Mouse (Mus musculus) layer of hippocampus, adult 11-12 months (tissue): ENCODE results near the gene Ccdc186.
A peak's percentile ranks its signal among the peaks of the same experiment; 100 is the strongest.
"Not testable (repeated sequence)": the region's sequence is repeated elsewhere in the genome, so short reads cannot be mapped to it uniquely, and the experiment has no call there.

Experiments used
- DNase-seq: peaks from one replicate; pipeline ENCODE4 v3.0.0; 2022; ENCODE audit warnings: low spot score

Ccdc186 gene

DNA sequence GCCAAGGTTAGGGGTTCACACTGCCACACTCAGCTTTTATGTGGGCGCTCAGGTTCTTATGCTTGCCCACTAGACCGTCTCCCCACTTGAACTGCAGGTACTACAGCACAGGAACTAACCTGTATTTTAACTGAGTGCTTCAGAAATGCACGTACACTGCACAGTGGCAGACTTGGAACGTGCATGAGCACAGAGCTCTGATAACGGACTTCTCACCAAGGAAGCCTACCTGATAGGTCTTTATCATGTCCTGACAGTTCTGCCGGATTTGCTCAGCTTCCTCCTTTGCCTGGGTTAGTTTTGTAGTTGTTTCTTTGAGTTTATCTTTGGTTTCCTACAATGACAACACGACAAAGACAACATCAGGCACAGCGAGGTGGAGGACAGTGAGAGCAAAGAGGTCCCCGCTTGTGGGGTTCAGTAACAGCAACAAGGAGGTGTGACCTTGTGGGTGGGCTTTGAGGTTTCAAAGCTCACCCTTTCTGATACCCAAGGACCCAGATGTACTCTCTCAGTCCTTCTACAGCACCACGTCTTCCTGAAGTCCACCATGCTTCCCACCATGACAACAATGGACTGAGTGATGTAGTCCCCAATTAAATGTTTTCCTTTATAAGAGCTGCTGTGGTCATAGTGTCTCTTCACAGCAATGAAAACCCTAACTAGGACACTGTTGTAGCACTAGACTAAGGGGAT lies 20.2 kb downstream of the Ccdc186 start:
- DNase-seq, result no peak

DNA sequence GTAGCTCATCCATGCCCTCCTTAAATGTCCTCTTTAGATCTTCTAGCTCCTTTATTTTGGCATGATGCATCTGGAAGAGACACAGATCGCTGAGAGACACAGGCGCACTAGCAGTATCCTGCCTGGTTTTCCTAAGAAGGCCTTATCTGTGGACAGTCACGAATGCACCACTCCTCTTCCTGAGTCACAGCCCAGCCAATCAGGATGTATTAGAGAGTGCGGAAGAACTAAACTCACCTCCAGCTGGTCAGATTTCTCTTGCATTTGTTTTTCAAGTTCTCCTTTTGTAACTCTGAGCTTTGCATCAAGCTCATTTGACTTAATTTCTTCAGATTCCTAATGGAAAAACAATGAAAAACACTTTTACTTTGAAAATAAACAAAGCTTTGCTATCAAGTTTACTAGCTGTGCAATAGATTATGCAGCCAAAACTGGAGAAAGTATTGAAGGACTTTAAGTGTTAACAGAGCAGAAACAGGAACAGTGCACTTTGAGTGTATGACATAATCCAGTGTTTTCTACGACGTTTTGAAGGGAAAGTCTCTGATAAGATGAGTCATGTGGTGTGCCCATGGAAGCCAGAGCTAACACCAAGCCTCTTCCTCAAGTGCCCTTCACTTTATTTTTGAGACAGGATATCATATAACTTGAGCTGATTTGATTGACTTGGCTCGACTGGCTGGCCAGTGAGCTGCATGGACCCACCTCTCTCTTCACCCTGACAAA lies 20.9 kb downstream of the Ccdc186 start:
- DNase-seq, result no peak

DNA sequence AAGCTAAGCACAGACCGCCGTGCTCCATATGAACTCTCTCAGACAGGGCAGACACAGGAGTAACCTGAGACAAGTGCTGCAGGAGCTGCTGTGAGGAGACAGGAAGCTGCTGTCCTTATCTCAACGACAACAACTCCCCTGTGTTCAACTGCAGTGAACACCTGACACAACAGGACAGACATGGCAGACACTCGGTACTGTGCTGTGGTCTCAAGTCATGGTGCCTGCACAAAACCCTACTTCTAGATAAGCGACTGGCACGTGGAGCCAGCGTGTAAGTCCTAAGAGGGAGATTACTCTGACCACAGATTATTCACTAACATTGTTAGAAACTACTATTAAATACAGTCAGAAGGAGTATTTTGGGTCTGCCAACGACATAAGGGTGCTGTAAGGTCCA lies 21.8 kb downstream of the Ccdc186 start:
- no peak for DNase-seq

DNA sequence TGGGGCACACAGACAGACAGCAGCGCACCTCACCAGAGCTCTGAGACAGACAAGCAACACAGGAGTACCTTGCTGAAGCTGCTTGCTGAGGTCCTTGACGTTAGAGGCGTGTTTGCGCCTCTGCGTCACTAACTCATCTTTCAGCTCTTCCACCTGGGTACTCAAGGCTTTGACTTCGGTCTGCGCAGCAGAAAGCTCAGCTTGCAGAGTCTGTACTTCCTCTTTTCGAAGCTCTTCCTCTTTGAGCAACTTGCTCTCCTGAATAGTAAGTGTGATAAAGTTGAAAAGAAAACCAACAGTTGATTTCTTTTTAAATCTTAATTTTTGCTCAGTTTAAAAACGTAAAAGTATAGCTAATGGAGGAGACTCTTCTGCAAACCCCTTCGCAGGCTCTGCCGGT lies 24.6 kb downstream of the Ccdc186 start:
- DNase-seq, result no peak

DNA sequence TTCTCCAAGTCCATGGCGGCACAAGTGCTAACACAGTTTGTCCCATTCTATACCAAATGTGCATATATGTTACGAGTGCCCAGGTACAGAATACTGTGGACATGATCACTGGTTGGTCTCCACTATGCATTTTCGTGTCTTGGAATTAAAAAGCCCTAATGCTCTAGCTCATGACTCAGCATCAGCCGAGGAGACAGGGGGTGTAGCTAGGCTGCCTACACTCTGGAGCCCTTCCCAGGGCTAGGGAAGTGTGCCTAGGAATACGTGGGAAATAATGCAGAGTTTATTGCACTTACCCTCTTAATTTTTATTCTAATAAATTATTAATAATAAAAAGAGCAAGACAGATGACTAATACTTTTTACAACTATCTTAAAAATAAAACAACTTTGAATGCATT lies 33.0 kb downstream of the Ccdc186 start:
- DNase-seq, result no peak

DNA sequence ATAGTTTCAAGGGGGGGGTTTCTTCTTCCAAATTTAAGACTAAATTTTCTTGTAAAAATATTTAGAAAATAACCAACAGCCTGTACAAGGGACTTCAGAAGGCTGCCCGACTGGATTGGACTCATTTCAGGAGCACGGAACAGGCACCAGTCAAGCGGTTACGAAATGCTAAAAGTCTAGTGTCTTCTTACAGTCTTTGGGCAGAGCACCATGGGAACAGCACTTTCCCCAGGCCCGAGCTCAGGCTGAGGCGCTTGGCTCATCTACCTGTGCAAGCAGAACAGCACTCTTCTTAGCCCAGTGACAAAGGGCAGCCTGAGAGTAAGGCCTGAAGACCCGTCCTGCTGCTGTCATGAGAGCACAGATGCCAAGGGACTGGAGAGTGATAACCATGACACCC lies 34.1 kb downstream of the Ccdc186 start:
- DNase-seq, result no peak

DNA sequence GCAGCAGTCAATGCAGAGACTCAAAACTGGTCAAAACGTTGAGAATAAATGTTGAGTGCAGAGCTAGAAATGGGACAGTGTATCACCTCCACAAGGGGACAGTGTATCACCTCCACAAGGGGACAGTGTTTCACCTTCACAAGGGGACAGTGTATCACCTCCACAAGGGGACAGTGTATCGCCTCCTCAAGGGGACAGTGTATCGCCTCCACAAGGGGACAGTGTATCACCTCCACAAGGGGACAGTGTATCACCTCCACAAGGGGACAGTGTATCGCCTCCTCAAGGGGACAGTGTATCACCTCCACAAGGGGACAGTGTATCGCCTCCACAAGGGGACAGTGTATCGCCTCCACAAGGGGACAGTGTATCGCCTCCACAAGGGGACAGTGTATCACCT lies 43.5 kb downstream of the Ccdc186 start:
- not testable (repeated sequence) for DNase-seq

DNA sequence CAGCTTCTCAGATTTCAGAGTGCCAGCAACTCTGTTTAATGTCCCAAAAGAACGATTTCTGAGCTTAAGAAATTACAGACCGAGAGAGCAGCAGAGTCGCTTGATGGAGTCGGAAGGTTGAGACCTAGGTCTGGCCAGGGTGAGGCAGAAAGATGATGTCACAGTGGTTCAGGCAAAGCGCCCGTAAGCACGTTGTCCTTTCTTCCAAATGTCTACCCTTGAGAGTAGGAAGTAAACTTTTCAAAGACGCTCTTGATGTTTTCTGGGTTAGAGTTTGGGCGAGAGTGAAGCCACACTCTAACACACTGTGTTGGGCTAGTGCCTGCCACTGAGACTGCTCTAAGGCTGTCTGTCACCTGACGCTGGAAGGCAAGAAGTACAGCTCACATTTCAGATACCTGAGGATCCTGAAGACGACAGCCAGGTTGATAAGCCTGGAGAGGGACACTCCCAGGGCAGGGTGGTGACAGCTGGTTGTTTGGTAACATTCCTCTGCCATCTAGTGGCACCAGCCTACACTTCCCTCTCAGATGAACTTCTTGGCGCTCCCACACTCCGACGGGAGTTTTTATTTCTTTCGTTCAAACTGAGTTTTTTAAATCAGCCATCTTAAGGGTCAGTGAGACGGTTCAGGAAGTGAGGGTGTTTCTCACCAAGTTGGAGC lies 45.1 kb downstream of the Ccdc186 start:
- peak; percentile 55 for DNase-seq

DNA sequence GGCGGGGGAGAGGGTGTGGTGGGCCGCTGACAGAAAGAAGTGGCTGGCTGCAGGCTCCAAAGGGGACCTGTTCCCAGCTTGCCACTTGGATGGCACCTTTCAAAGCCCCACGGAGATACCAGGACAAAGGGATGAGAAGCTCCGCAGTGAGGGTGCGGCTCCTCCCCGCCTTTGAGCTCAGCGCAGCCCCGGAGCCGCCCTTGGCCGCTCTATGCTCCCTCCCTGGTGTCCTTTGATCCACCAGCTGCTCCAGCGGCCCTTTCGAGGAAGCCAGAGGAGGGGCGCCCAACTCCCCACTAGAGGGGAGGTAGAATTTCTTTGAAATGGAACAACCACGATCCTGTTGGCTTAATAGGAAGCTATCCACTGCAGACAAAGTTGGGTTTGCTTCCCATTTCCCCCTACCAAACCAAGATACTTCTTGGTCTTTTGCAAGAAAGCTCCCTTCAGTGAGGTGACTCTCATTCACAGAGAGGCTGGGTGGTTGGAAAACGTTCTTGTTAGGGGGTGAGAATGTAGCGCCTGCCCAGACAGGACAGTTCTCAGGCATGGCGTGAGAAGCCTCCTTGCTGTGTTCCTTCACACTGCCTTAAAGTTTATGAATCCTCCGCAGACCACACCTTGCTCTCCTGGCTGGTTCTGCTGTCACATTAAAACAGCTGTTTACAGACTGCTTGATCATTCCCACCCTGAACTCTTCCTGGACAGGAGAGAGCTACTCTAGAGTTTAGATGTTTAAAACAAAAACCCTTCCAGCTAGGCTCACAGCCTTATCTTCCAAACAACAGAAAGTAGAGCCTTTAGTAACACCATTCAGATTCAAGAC lies 45.9 kb downstream of the Ccdc186 start:
- DNase-seq, result no peak

DNA sequence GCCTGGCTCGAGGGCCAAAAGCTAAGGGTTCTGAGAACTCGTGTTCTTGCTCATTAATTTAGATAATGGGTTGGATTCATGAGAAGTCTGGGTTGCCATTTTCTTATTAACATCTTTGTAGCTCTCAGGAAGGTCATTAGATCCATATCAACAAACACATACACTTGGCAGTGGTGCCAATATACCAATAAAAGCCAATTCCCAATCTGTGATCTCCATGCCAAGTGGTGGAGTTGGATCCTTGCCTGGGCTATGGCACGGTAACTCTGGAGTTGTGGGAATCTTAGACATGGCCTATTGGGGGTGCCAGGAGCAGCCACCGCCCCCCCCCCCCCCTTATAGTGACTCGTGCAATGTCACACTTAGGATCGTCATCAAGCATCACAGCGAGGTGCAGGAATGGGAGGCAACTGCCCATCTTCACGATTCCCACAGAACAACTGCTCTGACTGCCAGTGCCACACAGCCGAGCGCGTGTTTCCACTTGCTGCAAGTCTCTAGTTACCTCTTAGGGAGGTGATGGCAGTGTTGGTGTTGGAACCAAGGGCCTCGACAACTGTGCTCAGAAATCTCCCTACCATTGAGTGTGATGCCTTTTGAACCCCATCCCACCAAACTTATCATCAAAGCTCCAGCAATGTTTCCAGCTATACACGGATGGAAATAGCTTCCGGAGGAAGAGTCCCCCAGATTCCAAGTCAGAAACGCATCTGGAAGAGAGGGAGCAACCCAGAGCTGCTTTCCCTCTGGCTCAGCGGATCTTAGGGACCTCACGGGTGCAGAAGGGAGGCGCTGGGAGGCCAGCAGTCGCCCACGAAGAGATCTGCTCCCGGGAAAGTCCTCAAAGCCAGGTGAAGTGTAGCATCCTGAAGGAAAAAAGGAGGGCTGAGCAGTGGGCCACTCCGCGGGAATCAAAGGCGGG lies 46.8 kb downstream of the Ccdc186 start:
- no peak for DNase-seq

DNA sequence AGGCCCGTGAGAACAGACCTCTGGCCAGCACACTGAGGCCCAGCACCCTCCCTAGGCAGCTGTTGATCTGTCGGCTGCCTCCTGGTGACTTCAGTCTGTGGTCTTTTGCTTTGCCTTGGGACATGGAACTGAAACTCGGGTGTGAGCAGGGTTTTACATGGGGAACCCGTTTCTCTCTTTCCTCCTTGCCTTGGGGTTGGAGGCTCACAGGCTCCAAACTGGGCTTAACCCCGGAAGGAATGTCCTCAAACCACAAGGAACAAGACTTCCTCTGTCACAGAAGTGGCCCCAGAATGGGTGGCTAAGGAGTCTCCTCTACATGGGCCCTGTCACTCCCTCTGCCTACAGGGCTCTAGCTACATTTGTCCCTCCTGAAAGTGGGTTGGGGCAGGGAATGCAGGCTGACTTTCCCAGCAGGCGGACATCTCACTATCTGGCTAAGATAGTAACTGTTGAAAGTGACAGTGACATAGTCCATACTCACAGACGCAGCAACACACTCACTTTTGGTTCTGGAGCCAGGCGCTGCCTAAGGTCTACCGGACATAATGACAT lies 47.5 kb downstream of the Ccdc186 start:
- DNase-seq, result peak; percentile 48

DNA sequence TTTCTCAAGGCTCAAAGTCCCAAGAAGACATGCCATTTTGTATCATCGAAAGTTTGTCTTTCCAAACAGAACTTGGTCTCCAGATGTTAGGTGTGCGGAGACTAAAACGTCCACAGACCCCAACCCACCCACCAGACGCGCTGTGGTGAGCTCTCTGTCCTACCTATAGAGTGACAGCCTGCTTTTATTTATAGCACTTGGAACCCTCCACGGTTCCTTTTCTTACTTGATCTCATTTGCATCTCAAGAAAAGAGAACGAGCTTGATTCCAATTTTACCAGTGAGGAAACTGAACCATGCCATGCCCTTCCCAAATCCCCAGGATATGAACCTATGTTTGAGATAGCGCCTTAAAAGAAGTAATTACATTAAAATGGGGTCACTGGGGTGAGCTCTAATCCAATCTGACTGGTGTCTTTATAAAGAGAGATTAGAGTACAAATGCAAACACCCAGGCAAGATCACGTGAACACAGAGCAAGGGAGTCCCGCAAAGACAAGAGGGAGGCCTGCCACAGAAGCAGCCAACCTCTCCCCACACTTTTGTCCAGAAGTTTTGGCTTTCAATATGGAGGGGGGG lies 48.5 kb downstream of the Ccdc186 start:
- DNase-seq, result no peak

DNA sequence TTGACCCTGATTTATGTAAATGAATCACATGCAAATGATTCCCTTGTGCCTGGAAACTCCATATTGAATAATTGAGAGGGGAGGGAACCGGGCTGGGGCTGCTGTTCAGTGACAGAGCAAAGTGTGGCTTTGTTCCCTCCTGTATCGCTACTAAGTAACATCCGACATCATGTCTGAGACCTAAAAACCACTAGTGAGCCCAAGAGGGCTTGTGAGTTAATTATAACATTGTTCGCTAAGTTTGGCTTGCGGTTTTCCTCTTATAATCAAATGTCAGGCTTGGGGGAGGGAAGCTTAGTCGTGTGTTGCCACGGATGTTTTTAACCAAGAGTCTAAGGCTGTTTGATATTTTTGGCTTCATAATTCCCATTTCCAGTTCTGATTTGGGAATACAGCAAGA lies 49.8 kb downstream of the Ccdc186 start:
- no peak for DNase-seq

DNA sequence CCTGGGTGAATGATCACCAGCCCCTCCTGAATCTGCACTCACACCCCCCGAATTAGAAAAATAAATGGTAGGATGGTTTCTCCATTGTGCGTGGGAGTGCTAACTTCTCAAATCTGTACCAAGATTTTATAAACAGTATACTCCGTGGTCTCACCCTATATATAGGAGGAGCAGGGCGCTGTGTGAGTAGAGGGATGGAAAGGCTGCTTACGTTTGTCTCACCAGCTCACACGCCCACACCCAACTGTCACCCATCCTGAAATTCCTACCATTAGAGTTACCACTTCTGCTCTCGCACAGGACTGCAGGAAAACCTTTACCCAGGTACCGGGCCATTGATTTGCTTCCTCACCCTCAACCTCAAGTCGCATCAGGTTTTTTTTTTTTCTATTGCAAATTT lies 53.0 kb downstream of the Ccdc186 start:
- no peak for DNase-seq

DNA sequence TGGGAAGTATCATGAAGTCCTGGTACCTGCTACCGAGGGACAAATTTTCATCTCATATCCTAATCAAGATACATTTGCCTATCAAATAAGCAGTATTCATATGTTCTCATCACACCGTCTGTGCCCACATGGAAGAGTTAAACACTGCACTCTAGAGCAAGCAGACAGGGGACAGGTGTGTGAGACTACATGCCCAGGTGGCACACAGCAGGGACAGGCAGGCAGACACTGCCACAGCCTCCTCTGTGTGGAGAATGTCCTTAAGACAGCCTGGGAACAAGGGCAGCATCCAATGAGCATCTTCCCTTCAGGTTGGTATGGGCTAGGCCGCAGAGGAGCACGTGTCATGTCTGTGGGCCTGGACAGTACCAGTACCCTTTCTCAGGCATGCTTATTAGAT lies 59.3 kb downstream of the Ccdc186 start:
- DNase-seq, result no peak

DNA sequence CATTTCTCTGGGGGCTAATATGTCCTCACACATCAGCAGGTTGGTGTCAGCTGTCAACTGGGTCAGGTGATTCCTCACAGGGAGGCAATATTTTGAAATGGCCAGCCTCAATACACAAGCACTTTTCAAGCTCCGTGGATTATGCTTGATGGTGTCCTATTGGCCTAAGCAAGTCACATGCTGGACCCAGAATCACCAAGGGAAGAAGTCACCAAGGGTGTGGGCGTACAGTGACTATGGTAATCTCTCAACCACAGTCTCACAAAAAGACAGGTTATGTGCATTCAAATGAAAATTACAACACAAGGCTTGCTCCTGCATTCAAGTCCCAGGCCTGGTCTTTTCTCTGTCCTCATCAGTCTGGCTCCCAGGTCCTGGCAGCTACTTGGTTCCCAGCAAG lies 60.3 kb downstream of the Ccdc186 start:
- no peak for DNase-seq

DNA sequence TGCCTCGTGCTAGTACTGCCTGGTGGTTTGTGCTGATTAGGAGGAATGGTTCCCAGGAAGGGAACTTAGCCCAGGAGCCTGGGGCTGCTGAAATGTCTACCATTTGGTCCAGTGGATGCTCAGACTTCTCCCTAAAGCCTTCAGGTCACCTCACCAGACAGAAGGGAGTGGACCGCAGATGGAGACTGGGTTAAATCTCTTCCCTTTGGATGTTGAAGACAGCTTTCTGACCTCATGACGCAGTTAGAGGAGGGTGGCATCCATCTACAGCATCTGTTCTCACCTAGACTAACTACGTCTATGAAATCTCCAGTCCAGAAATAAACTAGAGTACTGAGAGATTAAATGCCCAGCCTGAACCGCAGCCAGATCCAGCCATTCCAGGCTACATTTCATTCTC lies 60.9 kb downstream of the Ccdc186 start:
- no peak for DNase-seq

DNA sequence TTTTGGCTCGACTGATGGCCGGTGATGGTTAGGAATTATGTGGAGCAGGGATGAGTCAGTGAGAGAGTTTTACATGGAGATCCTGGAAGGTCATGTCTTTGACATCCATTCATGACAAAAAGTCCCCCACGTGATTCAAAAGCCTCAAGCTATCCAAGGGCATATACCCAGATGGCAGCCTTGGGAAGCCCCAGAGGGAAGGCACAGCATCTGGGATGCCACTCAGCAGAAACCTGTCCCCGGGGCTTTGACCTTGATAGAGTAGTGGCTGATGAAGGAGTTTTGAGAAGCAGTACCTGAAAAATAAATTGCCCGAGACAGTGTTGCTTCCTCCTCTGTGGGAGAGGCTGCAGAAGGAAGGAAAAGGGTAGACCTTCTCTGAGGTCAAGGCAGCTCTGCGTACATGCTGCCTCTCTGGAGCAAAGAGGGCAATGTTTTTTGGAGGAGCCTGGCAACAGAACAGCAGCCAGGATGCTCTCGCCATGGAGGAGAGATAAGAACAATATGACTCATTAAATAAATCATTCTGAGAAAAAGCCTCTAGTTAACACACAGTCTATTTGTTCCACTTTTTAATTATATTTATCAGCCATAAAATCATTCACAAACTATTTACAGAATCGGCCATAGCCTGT lies 61.6 kb downstream of the Ccdc186 start:
- no peak for DNase-seq

DNA sequence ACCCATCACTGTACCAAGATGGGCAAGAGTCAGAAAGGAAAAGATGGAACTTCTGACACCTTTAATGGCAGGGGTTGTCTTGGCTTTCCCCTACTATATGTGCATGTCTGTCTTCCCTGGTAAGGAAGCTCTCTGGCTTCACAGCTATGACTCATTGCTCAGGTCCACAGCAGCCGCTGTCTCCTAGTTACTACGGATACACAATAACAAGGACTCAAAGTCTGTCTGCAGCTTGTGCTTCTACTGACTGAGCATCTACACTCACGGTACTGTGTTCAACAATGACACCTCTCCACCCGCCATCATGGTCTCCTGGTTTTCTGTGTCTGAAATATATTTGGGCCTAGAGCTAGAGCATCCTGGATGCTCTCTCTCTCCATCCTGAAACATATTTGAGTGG lies 62.2 kb downstream of the Ccdc186 start:
- no peak for DNase-seq

DNA sequence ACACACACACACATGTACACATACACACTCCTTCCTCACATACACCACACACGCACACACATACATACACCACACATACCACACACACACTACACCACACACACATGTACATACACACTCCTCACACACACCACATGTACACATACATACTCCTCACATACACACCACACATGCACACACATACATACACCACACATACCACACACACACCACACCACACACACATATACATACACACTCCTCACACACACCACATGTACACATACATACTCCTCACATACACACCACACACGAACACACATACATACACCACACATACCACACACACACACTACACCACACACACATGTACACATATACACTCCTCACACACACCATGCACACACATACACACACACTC lies 63.7 kb downstream of the Ccdc186 start:
- DNase-seq, result no peak
